Mouse (Mus musculus) heart, embryonic 16.5 days (tissue): ENCODE data around the gene Pepd. TPM values are rescaled to one million over a fixed set of nuclear protein-coding genes. Genes with fewer than 3 reads are reported as not detected.

Source experiments
- ATAC-seq: fragments of 200-750 bp; cut with Nextera tagmentation; replicated peaks from 2 replicates; pipeline ENCODE4 v1.8.0; 2017; ENCODE audit warnings: moderate number of reproducible peaks; ENCODE audit not compliant: insufficient read depth, low FRiP score; ENCODE audit errors: extremely low read depth
- H3K27ac ChIP-seq: fragments of 300-500 bp; sonication (generic); 2 replicates; pipeline ENCODE4 v1.5.1; 2014; ENCODE audit warnings: mild to moderate bottlenecking, low read length, control low read depth, moderate library complexity
- H3K27me3 ChIP-seq: fragments of 300-500 bp; sonication (generic); 2 replicates; pipeline ENCODE4 v1.6.1; 2014; ENCODE audit warnings: low read length, mixed read lengths; ENCODE audit not compliant: control insufficient read depth, insufficient read depth
- H3K36me3 ChIP-seq: fragments of 300-500 bp; sonication (generic); 2 replicates; pipeline ENCODE4 v1.6.1; 2014; ENCODE audit not compliant: control insufficient read depth, insufficient read depth
- H3K4me1 ChIP-seq: fragments of 300-500 bp; sonication (generic); 2 replicates; pipeline ENCODE4 v1.6.1; 2014; ENCODE audit warnings: low read length, mixed read lengths; ENCODE audit not compliant: control insufficient read depth, insufficient read depth
- H3K4me2 ChIP-seq: fragments of 300-500 bp; sonication (generic); 2 replicates; pipeline ENCODE4 v1.6.1; 2014; ENCODE audit warnings: low read depth, mild to moderate bottlenecking, control low read depth, low read length
- H3K4me3 ChIP-seq: fragments of 300-500 bp; sonication (generic); 2 replicates; pipeline ENCODE4 v1.5.1; 2014; ENCODE audit warnings: mild to moderate bottlenecking, control low read depth, low read length
- H3K9ac ChIP-seq: fragments of 300-500 bp; sonication (generic); 2 replicates; pipeline ENCODE4 v1.6.1; 2014; ENCODE audit warnings: low read length, control low read depth
- H3K9me3 ChIP-seq: fragments of 300-500 bp; sonication (generic); replicated peaks from 2 replicates; pipeline ENCODE4 v1.6.1; 2016; ENCODE audit warnings: low read length; ENCODE audit not compliant: control insufficient read depth
- WGBS: fragments of 180-500 bp; shearing (Covaris S2); extraction: QIAGEN DNeasy Blood & Tissue Kit; methylation state at CpG from one replicate; pipeline ENCODE4 v1.1.7; 2014; 5-methylcytosine and 5-hydroxymethylcytosine counted together
- microRNA-seq: library from miRNA; unstranded; fragments of <30 nt; microRNA quantifications from one replicate; pipeline ENCODE4, GENCODE M21; 2017
- polyA plus RNA-seq: library from polyadenylated mRNA; unstranded; fragments of >200 nt; fragmentation: Nextera tagmentation; extraction: Ambion mirVana; gene quantifications from 2 replicates; pipeline ENCODE4 v1.2.1, GENCODE M21; 2015

The Pepd gene
- polyA plus RNA-seq, 1 experiment from 2014 or later, result 52.0 TPM

DNA sequence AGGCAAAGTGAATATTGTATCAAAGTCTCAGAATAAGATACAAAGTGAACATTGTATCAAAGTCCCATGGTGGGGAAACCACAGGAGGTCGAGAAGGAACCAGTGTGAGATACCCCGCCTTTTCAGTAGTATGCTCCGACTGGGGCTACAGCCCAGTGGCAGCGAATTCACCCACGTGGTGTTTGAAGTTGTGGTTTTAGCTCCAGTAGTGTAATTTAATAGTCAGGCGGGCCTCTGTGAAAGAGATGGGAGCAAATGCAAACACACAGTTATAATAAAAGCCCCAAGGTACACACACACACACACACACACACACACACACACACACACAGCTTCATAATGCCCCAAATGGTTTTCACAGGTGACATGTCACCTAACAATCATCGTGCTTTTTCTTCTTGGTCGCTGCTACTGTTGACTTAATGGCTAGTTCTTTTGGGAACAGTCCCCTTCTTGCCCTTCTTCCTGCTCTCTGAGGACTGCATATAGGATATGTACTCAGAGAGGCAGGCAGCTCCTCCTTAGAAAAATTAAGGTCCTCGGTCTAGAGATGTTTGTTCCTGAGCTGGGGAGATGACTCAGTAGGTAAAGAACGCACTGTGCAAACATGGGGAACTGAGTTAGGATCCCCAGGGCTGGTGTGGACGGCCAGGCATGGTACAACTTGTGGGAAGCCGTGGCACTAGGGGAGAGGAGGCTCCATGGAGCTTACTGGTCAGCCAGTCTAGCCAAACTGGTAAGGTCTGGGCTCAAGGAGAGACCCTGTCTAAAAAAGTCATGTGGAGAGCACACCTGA lies 172.6 kb downstream of the Pepd start:
- no peaks in the 10 kb centered on the region for H3K36me3 ChIP-seq
- H3K27ac ChIP-seq, result no peak overlapping the region
- peaks cover 4% of the 10 kb centered on the region; the same call in 1 of the 2 replicates for H3K27me3 ChIP-seq
- H3K4me2 ChIP-seq, result no peak overlapping the region
- H3K4me1 ChIP-seq, result peaks cover 11% of the 10 kb centered on the region
- H3K9ac ChIP-seq, result no peak overlapping the region
- no peaks in the 10 kb centered on the region for H3K9me3 ChIP-seq
- WGBS, result 71% methylated on average over 12 of the region's 12 CpGs
- no peak for ATAC-seq
- H3K4me3 ChIP-seq, result no peak overlapping the region

DNA sequence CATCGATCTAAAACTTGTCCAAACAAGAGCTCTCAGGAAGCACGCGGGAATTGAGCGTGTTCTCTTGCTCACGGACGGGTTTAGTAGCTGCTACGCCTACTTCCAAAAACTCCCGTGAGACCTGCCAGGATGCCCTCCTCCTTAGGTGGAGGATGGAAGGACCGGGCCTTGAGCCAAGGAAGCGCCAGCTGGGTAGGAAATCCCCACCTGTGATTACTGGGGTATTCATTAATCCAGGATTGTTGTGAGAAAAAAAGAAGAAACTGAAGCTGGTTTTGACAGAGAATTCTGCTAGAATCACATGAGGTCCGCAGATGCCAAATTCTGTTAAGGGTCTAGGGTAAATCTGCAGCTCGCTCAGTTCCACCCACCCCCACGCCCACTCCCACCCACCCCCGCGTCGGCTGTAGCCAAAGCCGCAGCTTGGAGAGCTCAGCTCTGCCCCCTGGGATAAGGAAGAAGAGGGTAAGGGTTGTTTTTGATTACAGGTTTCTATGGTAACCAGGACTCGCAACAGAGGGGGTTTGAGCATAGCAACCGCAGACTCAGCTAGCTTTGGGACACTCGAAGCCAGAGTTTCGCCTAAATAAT lies 174.2 kb downstream of the Pepd start:
- peaks cover 4% of the 10 kb centered on the region; the same call in 1 of the 2 replicates for H3K27me3 ChIP-seq
- H3K27ac ChIP-seq, result no peak overlapping the region
- no peak; the same call in 1 of the 2 replicates for ATAC-seq
- H3K9ac ChIP-seq, result no peak overlapping the region
- peak overlapping the region; percentile 27 for H3K4me3 ChIP-seq
- no peaks in the 10 kb centered on the region for H3K9me3 ChIP-seq
- WGBS, result 3% methylated on average over 21 of the region's 21 CpGs
- peaks cover 8% of the 10 kb centered on the region for H3K4me1 ChIP-seq
- H3K36me3 ChIP-seq, result no peaks in the 10 kb centered on the region
- peak overlapping the region; percentile 63 for H3K4me2 ChIP-seq

DNA sequence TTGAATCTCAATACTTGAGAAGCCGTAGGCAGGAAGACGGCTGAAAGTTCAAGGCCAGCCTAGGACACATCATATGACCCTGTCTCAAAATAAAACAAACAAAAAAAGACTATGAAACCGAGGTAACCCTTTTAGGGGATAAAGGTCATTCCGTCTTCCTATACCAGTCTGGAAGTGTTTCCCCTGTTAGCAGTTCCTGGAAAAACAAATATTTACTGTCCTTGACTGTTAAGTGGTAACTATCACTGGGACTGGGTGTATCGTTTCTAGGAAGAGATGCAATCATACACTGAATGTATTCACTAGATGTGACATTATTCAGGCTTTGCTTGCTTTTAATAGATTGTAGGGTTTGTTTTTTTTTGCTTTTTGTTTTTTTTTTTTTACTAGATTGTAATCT lies 178.4 kb downstream of the Pepd start:
- Histone ChIP-seq H3K4me1 (peaks cover 6% of the 10 kb centered on the region), H3K9me3 (no peaks in the 10 kb centered on the region), H3K27ac (no peak overlapping the region), H3K4me2 (no peak overlapping the region), H3K4me3 (no peak overlapping the region), H3K27me3 (peaks cover 4% of the 10 kb centered on the region; the same call in 1 of the 2 replicates), H3K36me3 (no peaks in the 10 kb centered on the region), H3K9ac (no peak overlapping the region)
- ATAC-seq, result no peak
- WGBS, result 72% methylated on average over 5 of the region's 5 CpGs

Small RNAs within 50 kb of the gene (microRNA-seq; reads per million reads assigned to microRNA genes)
- gene Gm25033, result not detected

Other genes starting within 250 kb of the Pepd start
- gene Chst8, start 99.7 kb upstream of the Pepd start, polyA plus RNA-seq, result 0.75 and 1.2 TPM in 2 replicates
- gene Cebpg, start 144.2 kb downstream of the Pepd start, polyA plus RNA-seq, result 19.7 and 19.8 TPM in 2 replicates
- 1.0 and 1.5 TPM in 2 replicates for gene Cebpa, start 206.9 kb downstream of the Pepd start, polyA plus RNA-seq